Mouse (Mus musculus) liver, embryonic 12.5 days (tissue): ENCODE data around the gene Fcna. TPM values are rescaled to one million over a fixed set of nuclear protein-coding genes. Genes with fewer than 3 reads are reported as not detected.

Source experiments
- ATAC-seq: fragments of 200-750 bp; cut with Nextera tagmentation; 2 replicates; pipeline ENCODE4 v1.8.0; 2017; ENCODE audit warnings: moderate number of reproducible peaks, mild to moderate bottlenecking, moderate library complexity
- H3K27ac ChIP-seq: fragments of 300-500 bp; sonication (generic); 2 replicates; pipeline ENCODE4 v1.5.1; 2016; ENCODE audit warnings: mild to moderate bottlenecking
- H3K27me3 ChIP-seq: fragments of 300-500 bp; sonication (generic); replicated peaks from 2 replicates; pipeline ENCODE4 v1.6.1; 2016; ENCODE audit warnings: mild to moderate bottlenecking, moderate library complexity
- H3K36me3 ChIP-seq: fragments of 300-500 bp; sonication (generic); 2 replicates; pipeline ENCODE4 v1.6.1; 2016; ENCODE audit warnings: mild to moderate bottlenecking, moderate library complexity
- H3K4me1 ChIP-seq: fragments of 300-500 bp; sonication (generic); 2 replicates; pipeline ENCODE4 v1.6.1; 2016
- H3K4me2 ChIP-seq: fragments of 300-500 bp; sonication (generic); 2 replicates; pipeline ENCODE4 v1.6.1; 2016; ENCODE audit warnings: mild to moderate bottlenecking, moderate library complexity
- H3K4me3 ChIP-seq: fragments of 300-500 bp; sonication (generic); 2 replicates; pipeline ENCODE4 v1.5.1; 2016; ENCODE audit warnings: mild to moderate bottlenecking, moderate library complexity
- H3K9ac ChIP-seq: fragments of 300-500 bp; sonication (generic); 2 replicates; pipeline ENCODE4 v1.6.1; 2016; ENCODE audit warnings: mild to moderate bottlenecking, moderate library complexity
- H3K9me3 ChIP-seq: fragments of 300-500 bp; sonication (generic); replicated peaks from 2 replicates; pipeline ENCODE4 v1.6.1; 2016; ENCODE audit warnings: mild to moderate bottlenecking, moderate library complexity
- WGBS: fragments of 180-500 bp; shearing (Covaris S2); methylation state at CpG from one replicate; pipeline ENCODE4 v1.1.7; 2016; ENCODE audit not compliant: insufficient replicate concordance; 5-methylcytosine and 5-hydroxymethylcytosine counted together
- polyA plus RNA-seq: library from polyadenylated mRNA; unstranded; fragments of >200 nt; fragmentation: Nextera tagmentation; extraction: Ambion mirVana; gene quantifications from 2 replicates; pipeline ENCODE4 v1.2.1, GENCODE M21; 2016

Gene Fcna
- polyA plus RNA-seq, 1 experiment from 2014 or later = 35.6 TPM

GRCm38 (mm10) chr2:25607761-25608622 lies 19.8 kb downstream of the Fcna start, which contains the start of gene Rabl6:
Gene Rabl6 (minus strand): TSS chr2:25608521.
- Histone ChIP-seq H3K9ac (peak within 1 kb of the TSS; percentile 97), H3K36me3 (peaks cover 17% of the 10 kb centered on the region), H3K27ac (peak within 1 kb of the TSS; percentile 85), H3K27me3 (peaks cover 26% of the 10 kb centered on the region), H3K4me1 (peaks cover 26% of the 10 kb centered on the region), H3K4me2 (peak within 1 kb of the TSS; percentile 76), H3K9me3 (no peaks in the 10 kb centered on the region), H3K4me3 (peak within 1 kb of the TSS; percentile 97)
- WGBS = under 1% methylated on average over 80 of the region's 80 CpGs
- ATAC-seq = peak; percentile 79

GRCm38 (mm10) chr2:25602526-25602925 lies 25.3 kb downstream of the Fcna start:
- no peaks in the 10 kb centered on the region for H3K27me3 ChIP-seq
- H3K9me3 ChIP-seq = no peaks in the 10 kb centered on the region
- H3K36me3 ChIP-seq = peaks cover 72% of the 10 kb centered on the region
- no peak overlapping the region for H3K9ac ChIP-seq
- no peak overlapping the region for H3K27ac ChIP-seq
- 91% methylated on average over 5 of the region's 5 CpGs for WGBS
- no peak overlapping the region for H3K4me3 ChIP-seq
- peaks cover 25% of the 10 kb centered on the region for H3K4me1 ChIP-seq
- no peak overlapping the region for H3K4me2 ChIP-seq
- ATAC-seq = no peak

- H3K4me2 ChIP-seq = no peak overlapping the region
- H3K27ac ChIP-seq = no peak overlapping the region
- 81% methylated on average over 2 of the region's 2 CpGs for WGBS
- peak; percentile 45 for ATAC-seq
- no peak overlapping the region for H3K9ac ChIP-seq
- peaks cover 9% of the 10 kb centered on the region; the same call in 1 of the 2 replicates for H3K4me1 ChIP-seq
- no peaks in the 10 kb centered on the region for H3K27me3 ChIP-seq
- H3K36me3 ChIP-seq = peaks cover 92% of the 10 kb centered on the region
- no peak overlapping the region for H3K4me3 ChIP-seq
- no peaks in the 10 kb centered on the region for H3K9me3 ChIP-seq
Measured at GRCm38 (mm10) chr2:25600037-25600436, 27.8 kb downstream of the Fcna start.

- Histone ChIP-seq H3K27me3 (no peaks in the 10 kb centered on the region), H3K4me1 (peaks cover 9% of the 10 kb centered on the region; the same call in 1 of the 2 replicates), H3K4me3 (no peak overlapping the region), H3K9me3 (no peaks in the 10 kb centered on the region), H3K27ac (no peak overlapping the region), H3K9ac (no peak overlapping the region), H3K4me2 (no peak overlapping the region), H3K36me3 (peaks cover 93% of the 10 kb centered on the region)
- WGBS = 85% methylated on average over 1 of the region's 1 CpGs
- no peak for ATAC-seq
Measured at GRCm38 (mm10) chr2:25598749-25599148, 29.1 kb downstream of the Fcna start.

- 89% methylated on average over 5 of the region's 5 CpGs for WGBS
- peaks cover 95% of the 10 kb centered on the region for H3K36me3 ChIP-seq
- H3K4me2 ChIP-seq = no peak overlapping the region
Measured at GRCm38 (mm10) chr2:25596765-25597510, 30.9 kb downstream of the Fcna start.

GRCm38 (mm10) chr2:25591863-25592262 lies 36.0 kb downstream of the Fcna start:
- 63% methylated on average over 2 of the region's 2 CpGs for WGBS
- Histone ChIP-seq H3K9ac (no peak overlapping the region), H3K4me2 (no peak overlapping the region), H3K9me3 (no peaks in the 10 kb centered on the region), H3K27me3 (no peaks in the 10 kb centered on the region), H3K36me3 (peaks cover 94% of the 10 kb centered on the region), H3K4me3 (no peak overlapping the region), H3K27ac (no peak overlapping the region), H3K4me1 (no peaks in the 10 kb centered on the region)
- no peak for ATAC-seq

More at GRCm38 (mm10) chr2:25596765-25597510, 30.9 kb downstream of the Fcna start:
- Histone ChIP-seq H3K27me3 (no peaks in the 10 kb centered on the region), H3K9ac (no peak overlapping the region), H3K9me3 (no peaks in the 10 kb centered on the region), H3K27ac (no peak overlapping the region), H3K4me3 (no peak overlapping the region), H3K4me1 (peaks cover 9% of the 10 kb centered on the region; the same call in 1 of the 2 replicates)
- no peak for ATAC-seq

GRCm38 (mm10) chr2:25588227-25588907 lies 39.5 kb downstream of the Fcna start:
- WGBS = 79% methylated on average over 8 of the region's 8 CpGs
- ATAC-seq = no peak

GRCm38 (mm10) chr2:25587290-25587689 lies 40.5 kb downstream of the Fcna start:
- Histone ChIP-seq H3K36me3 (peaks cover 92% of the 10 kb centered on the region), H3K27me3 (no peaks in the 10 kb centered on the region), H3K27ac (no peak overlapping the region), H3K4me2 (no peak overlapping the region), H3K4me3 (no peak overlapping the region), H3K9me3 (no peaks in the 10 kb centered on the region), H3K9ac (no peak overlapping the region), H3K4me1 (peaks cover 17% of the 10 kb centered on the region)
- no peak for ATAC-seq
- 85% methylated on average over 8 of the region's 8 CpGs for WGBS

More at GRCm38 (mm10) chr2:25588227-25588907, 39.5 kb downstream of the Fcna start:
- peaks cover 7% of the 10 kb centered on the region for H3K4me1 ChIP-seq
- no peak overlapping the region for H3K9ac ChIP-seq
- no peaks in the 10 kb centered on the region for H3K27me3 ChIP-seq
- peaks cover 97% of the 10 kb centered on the region for H3K36me3 ChIP-seq
- H3K27ac ChIP-seq = no peak overlapping the region
- H3K4me2 ChIP-seq = no peak overlapping the region
- no peak overlapping the region for H3K4me3 ChIP-seq
- H3K9me3 ChIP-seq = no peaks in the 10 kb centered on the region

- WGBS = 81% methylated on average over 3 of the region's 3 CpGs
- peaks cover 75% of the 10 kb centered on the region for H3K36me3 ChIP-seq
Measured at GRCm38 (mm10) chr2:25585601-25586000, 42.2 kb downstream of the Fcna start.

GRCm38 (mm10) chr2:25584856-25585255 lies 43.0 kb downstream of the Fcna start:
- H3K36me3 ChIP-seq = peaks cover 68% of the 10 kb centered on the region
- no peak for ATAC-seq
- H3K9me3 ChIP-seq = no peaks in the 10 kb centered on the region
- no peak overlapping the region for H3K9ac ChIP-seq
- WGBS = 81% methylated on average over 4 of the region's 4 CpGs
- peaks cover 16% of the 10 kb centered on the region for H3K27me3 ChIP-seq
- no peak overlapping the region for H3K4me2 ChIP-seq
- peaks cover 40% of the 10 kb centered on the region for H3K4me1 ChIP-seq
- H3K4me3 ChIP-seq = no peak overlapping the region
- no peak overlapping the region for H3K27ac ChIP-seq

More at GRCm38 (mm10) chr2:25585601-25586000, 42.2 kb downstream of the Fcna start:
- Histone ChIP-seq H3K9me3 (no peaks in the 10 kb centered on the region), H3K27ac (no peak overlapping the region), H3K4me1 (peaks cover 33% of the 10 kb centered on the region), H3K27me3 (peaks cover 9% of the 10 kb centered on the region), H3K4me3 (no peak overlapping the region), H3K4me2 (no peak overlapping the region), H3K9ac (no peak overlapping the region)
- ATAC-seq = no peak

- Histone ChIP-seq H3K36me3 (peaks cover 61% of the 10 kb centered on the region), H3K27me3 (peaks cover 23% of the 10 kb centered on the region), H3K4me2 (no peak overlapping the region), H3K27ac (no peak overlapping the region), H3K9me3 (no peaks in the 10 kb centered on the region), H3K4me3 (no peak overlapping the region), H3K9ac (no peak overlapping the region), H3K4me1 (peaks cover 47% of the 10 kb centered on the region)
- 80% methylated on average over 3 of the region's 3 CpGs for WGBS
- ATAC-seq = no peak
Measured at GRCm38 (mm10) chr2:25584152-25584551, 43.7 kb downstream of the Fcna start.
